Mouse (Mus musculus) midbrain, embryonic 12.5 days (tissue): Measurements from ENCODE around the gene Yif1b. TPM values are rescaled to one million over a fixed set of nuclear protein-coding genes. Genes with fewer than 3 reads are reported as not detected.

ENCODE experiments used
- ATAC-seq: fragments of 200-750 bp; cut with Nextera tagmentation; 2 replicates; pipeline ENCODE4 v1.8.0; 2017; ENCODE audit warnings: low read depth, moderate TSS enrichment, moderate library complexity; ENCODE audit not compliant: low FRiP score
- H3K27ac ChIP-seq: fragments of 300-500 bp; sonication (generic); replicated peaks from 2 replicates; pipeline ENCODE4 v1.5.1; 2016; ENCODE audit warnings: mild to moderate bottlenecking
- H3K27me3 ChIP-seq: fragments of 300-500 bp; sonication (generic); 2 replicates; pipeline ENCODE4 v1.6.1; 2016; ENCODE audit warnings: mild to moderate bottlenecking
- H3K36me3 ChIP-seq: fragments of 300-500 bp; sonication (generic); 2 replicates; pipeline ENCODE4 v1.6.1; 2016
- H3K4me1 ChIP-seq: fragments of 300-500 bp; sonication (generic); 2 replicates; pipeline ENCODE4 v1.6.1; 2016
- H3K4me2 ChIP-seq: fragments of 300-500 bp; sonication (generic); replicated peaks from 2 replicates; pipeline ENCODE4 v1.6.1; 2016; ENCODE audit warnings: mild to moderate bottlenecking, moderate library complexity
- H3K4me3 ChIP-seq: fragments of 300-500 bp; sonication (generic); 2 replicates; pipeline ENCODE4 v1.5.1; 2016; ENCODE audit warnings: mild to moderate bottlenecking
- H3K9ac ChIP-seq: fragments of 300-500 bp; sonication (generic); replicated peaks from 2 replicates; pipeline ENCODE4 v1.6.1; 2016; ENCODE audit warnings: mild to moderate bottlenecking, moderate library complexity
- H3K9me3 ChIP-seq: fragments of 300-500 bp; sonication (generic); 2 replicates; pipeline ENCODE4 v1.6.1; 2016; ENCODE audit warnings: mild to moderate bottlenecking
- WGBS: fragments of 180-500 bp; shearing (Covaris S2); methylation state at CpG from one replicate; pipeline ENCODE4 v1.1.7; 2016; 5-methylcytosine and 5-hydroxymethylcytosine counted together
- polyA plus RNA-seq: library from polyadenylated mRNA; unstranded; fragments of >200 nt; fragmentation: Nextera tagmentation; extraction: Ambion mirVana; gene quantifications from 2 replicates; pipeline ENCODE4 v1.2.1, GENCODE M21; 2016

Yif1b gene
- polyA plus RNA-seq, 1 experiment from 2014 or later: 83.2 TPM

DNA sequence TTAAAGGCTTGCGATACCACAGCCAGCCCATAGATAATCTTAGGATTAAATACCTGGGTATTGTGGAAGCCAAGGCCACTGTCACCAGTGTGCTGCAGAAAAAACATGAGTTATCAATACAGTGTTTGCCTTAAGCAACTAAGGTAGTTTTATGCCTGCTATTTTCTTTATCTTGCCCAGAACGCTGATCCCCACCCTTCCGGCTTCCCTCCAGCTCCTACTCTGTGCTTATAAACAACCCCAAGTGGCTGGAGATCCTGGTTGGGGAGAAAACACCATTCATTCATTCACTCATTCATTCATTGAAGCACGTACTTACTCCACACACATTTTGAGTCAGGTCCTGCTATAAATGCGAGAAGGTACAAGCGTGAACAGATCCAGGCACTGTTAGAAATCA, 46.4 kb downstream of the Yif1b start:
- 96% methylated on average over 6 of the region's 6 CpGs for WGBS
- Histone ChIP-seq H3K4me1 (peaks cover 25% of the 10 kb centered on the region), H3K4me2 (no peak overlapping the region), H3K9ac (no peak overlapping the region), H3K27me3 (peaks cover 77% of the 10 kb centered on the region), H3K9me3 (no peaks in the 10 kb centered on the region), H3K36me3 (no peaks in the 10 kb centered on the region), H3K27ac (no peak overlapping the region), H3K4me3 (no peak overlapping the region)
- no peak for ATAC-seq

DNA sequence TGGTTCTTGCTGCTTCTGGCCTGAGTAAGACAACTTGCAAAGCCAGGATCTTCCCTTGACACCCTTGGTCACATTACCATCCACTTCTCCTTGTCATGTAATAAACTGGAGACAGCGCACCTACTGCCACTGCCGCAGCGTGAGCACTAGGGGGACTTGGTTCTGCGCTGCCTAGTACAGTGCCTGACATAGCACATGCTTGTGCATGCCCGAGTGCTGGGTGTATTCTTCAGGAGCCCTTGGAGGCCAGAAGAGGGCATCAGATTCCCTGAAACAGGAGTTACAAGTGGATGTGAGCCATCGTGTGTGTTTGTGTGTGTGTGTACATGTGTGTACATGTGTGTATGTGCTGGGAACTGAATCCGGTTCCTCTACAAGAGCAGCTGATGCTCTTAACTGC, 49.4 kb downstream of the Yif1b start:
- Histone ChIP-seq H3K27ac (no peak overlapping the region), H3K9ac (no peak overlapping the region), H3K27me3 (peaks cover 64% of the 10 kb centered on the region), H3K4me1 (peaks cover 31% of the 10 kb centered on the region), H3K4me3 (no peak overlapping the region), H3K36me3 (no peaks in the 10 kb centered on the region), H3K9me3 (no peaks in the 10 kb centered on the region), H3K4me2 (no peak overlapping the region)
- 89% methylated on average over 7 of the region's 7 CpGs for WGBS
- ATAC-seq: no peak

DNA sequence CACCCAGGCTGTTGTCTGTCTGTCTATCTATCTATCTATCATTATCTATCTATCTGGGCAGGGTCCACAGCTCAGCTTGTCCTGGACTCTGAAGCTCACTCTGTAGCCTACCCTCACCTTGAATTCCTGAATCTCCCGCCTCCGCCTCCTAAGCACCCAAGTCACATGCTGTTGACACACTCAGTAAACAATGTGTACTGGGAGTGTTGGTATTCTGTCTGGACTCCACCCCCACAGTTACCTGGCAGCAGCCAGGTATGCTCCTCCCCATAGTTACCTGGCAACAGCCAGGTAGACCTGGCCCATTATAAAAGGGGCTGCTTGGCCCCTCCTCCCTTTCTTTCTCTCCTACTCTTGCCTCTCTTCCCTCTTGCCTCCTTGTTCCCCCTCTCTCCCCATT, 50.0 kb downstream of the Yif1b start:
- Histone ChIP-seq H3K4me3 (no peak overlapping the region), H3K27ac (no peak overlapping the region), H3K4me1 (peaks cover 37% of the 10 kb centered on the region), H3K36me3 (no peaks in the 10 kb centered on the region), H3K4me2 (no peak overlapping the region), H3K9ac (no peak overlapping the region), H3K9me3 (no peaks in the 10 kb centered on the region), H3K27me3 (peaks cover 59% of the 10 kb centered on the region)
- 87% methylated on average over 2 of the region's 2 CpGs for WGBS
- ATAC-seq: no peak

DNA sequence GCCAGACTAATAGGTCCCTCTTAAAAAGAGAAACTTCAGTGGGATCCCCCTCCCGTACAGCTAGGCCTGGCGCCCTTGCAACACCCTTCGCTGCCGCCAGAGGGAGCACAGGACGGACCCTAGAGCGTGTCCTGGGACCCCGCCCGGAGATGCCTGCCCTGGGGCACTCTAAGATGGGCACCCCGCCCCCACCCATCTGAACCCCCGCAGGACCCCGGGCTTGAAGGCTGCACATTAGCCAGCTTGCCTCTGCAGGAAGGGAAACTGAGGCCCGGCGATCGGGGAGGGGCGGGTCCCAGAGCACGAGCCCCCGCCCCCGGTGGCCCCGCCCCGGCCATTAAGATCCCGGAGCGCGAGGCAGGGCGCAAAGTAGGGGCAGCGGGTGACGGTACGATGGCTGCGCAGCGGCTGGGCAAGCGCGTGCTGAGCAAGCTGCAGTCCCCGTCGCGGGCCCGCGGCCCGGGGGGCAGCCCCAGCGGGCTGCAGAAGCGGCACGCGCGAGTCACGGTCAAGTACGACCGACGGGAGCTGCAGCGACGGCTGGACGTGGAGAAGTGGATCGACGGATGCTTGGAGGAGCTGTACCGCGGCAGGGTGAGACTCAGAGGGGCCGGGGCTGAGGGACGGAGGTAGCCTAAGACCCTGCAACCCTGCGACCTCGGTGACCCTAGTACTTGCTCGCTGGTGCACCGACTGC, 51.0 kb downstream of the Yif1b start, which contains the start of gene Ppp1r14a:
Gene Ppp1r14a, plus strand, starts transcription at position 367 of the 697 bp plus-strand sequence.
- ATAC-seq: peak; percentile 25; the same call in 1 of the 2 replicates
- peak within 1 kb of the TSS; percentile 53 for H3K4me3 ChIP-seq
- peaks cover 47% of the 10 kb centered on the region for H3K4me1 ChIP-seq

DNA sequence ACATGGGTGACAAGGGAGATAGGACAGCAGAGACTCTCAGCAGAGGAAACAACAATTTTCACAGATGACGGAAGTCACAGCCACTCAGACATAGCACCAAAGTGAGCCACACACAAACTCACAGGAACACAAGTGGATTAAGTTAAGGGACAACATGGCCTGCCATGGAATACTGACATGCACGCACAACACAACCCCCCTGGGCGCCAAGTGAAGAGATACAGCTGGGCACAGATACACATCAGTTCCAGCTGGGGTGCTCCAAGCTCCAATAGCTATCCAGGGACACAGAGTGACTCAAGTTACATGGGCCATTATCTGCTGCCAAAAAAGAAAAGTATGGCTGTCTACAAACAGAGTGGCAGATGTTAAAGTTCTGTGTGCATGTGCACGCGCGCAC, 51.7 kb downstream of the Yif1b start:
- WGBS: 84% methylated on average over 6 of the region's 6 CpGs

More for the DNA sequence above, 51.0 kb downstream of the Yif1b start, which contains the start of gene Ppp1r14a:
- H3K27me3 ChIP-seq: peaks cover 50% of the 10 kb centered on the region
- no peaks in the 10 kb centered on the region for H3K9me3 ChIP-seq
- peak within 1 kb of the TSS; percentile 85 for H3K4me2 ChIP-seq
- WGBS: under 1% methylated on average over 59 of the region's 59 CpGs
- no peaks in the 10 kb centered on the region for H3K36me3 ChIP-seq
- H3K9ac ChIP-seq: peak within 1 kb of the TSS; percentile 61
- peak within 1 kb of the TSS; percentile 30 for H3K27ac ChIP-seq

DNA sequence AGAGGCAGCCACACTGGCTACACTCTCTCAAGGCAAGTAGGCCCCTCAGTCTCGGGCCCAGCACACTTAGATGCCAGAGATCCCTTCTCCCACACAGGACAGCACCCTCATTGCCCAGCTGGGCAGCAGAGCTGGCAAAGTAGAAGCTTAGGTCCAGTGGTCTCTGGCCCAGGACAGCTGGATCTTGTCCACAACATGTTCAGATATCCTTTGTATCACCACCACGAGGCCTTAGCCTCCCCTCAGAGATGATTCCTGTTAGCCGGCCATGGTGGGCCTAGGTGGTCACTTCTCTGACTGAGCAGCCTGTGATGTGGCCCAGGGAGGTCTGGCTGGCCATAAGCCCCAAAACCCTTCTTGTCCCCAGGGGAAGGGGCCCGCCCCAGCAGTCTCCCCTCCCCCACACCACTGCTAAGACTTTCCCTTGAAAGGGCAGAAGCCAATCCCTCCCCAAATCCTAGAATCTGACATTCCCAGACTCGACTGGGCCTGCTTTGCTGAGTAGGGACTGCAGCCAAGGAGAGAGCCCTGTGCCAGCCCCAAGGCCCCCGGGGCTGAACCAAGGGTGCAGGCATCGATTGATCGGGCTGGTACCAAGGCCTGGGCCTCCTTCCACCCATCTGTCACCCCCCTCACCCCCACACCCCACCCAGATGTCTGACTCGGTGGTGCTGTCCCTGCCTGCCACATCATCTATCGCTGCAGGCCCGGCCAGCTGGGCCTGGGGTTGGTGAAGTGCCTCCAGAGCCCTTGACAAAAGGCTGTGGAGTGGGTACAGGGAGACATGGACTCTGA, 52.8 kb downstream of the Yif1b start:
- 37% methylated on average over 11 of the region's 11 CpGs for WGBS
- H3K9me3 ChIP-seq: no peaks in the 10 kb centered on the region

More for the DNA sequence above, 51.7 kb downstream of the Yif1b start:
- no peak for ATAC-seq
- no peaks in the 10 kb centered on the region for H3K9me3 ChIP-seq
- peak overlapping the region; percentile 61; the same call in 1 of the 2 replicates for H3K9ac ChIP-seq
- peak overlapping the region; percentile 85 for H3K4me2 ChIP-seq
- no peaks in the 10 kb centered on the region for H3K36me3 ChIP-seq
- 0 out of 2 replicates have a peak overlapping the region, but pooled peaks have one; percentile 25 for H3K27ac ChIP-seq
- H3K4me1 ChIP-seq: peaks cover 49% of the 10 kb centered on the region
- H3K4me3 ChIP-seq: peak overlapping the region; percentile 53
- H3K27me3 ChIP-seq: peaks cover 43% of the 10 kb centered on the region

DNA sequence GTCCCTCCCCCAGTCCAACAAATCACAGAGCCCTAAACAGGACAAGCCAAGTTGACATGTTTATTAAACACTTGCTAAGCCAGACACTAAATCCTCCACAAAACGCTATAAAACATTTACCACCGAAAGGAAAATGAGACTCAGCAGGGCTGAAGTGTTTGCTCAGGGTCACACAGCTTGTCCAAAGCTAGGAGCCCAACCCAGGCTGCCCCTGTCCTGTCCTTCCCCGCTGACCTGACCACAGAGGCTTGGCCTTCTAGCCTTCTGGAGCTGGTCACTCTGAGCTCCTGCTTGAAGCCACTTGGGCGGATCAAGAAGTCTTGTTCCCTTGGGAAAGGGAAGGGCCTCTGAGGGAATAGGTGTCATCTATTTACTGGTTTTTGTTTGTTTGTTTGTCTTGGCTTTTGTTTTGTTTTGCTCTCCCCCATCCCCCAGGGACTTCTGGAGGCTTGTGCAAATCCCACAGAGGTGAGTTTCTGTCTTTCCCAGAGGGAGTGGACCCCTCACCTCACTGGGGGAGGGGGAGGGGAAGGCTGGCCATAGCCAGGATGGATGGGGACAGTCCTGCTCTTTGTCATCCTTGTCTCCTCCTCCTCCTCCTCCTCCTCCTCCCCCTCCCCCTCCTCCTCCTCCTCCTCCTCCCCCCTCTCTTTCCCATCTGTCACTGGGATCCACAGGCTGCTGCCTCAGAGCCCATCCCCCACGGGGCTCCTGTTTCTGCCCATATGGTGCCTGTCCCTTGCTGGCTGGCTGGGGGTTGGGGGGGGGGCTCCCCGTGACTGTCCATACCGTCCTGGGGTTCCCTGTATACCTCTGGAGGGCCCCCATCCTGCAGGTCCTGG, 53.7 kb downstream of the Yif1b start:
- H3K4me3 ChIP-seq: no peak overlapping the region

More for the DNA sequence above, 52.8 kb downstream of the Yif1b start:
- H3K36me3 ChIP-seq: no peaks in the 10 kb centered on the region
- peaks cover 41% of the 10 kb centered on the region for H3K27me3 ChIP-seq
- H3K4me2 ChIP-seq: peak overlapping the region; percentile 85
- H3K4me1 ChIP-seq: peaks cover 49% of the 10 kb centered on the region
- H3K4me3 ChIP-seq: no peak overlapping the region
- peak overlapping the region; percentile 80 for H3K27ac ChIP-seq
- ATAC-seq: no peak
- H3K9ac ChIP-seq: peak overlapping the region; percentile 31; the same call in 1 of the 2 replicates

DNA sequence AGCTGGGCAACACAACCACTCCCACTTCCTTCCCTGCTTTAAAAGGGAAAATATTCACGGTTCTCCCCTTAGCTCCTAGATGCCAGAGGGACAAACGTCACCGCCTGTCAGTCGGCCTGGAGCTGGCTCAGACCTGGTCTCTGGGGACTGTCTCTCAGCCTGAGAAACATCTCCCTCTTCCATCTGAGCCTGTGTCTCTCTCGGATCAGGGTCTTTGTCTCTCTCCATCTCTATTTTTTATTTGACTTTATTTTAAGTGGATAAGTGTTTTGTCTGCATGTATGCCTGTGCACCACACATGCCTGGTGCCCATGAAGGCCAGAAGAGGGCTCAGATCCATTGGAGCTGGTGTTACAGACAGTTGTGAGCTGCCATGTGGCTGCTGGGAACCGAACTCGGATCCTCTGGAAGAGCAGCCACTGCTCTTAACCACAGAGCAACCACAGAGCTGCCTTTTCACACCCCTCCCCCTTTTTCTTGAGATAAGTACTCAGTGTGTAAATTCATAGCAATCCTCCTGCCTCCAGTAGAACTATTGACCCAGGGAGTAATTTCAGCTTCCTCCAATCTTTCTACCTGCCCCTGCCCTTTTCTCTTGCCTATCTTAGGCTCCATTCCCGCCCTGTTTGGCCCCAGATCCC, 54.4 kb downstream of the Yif1b start:
- Histone ChIP-seq H3K36me3 (no peaks in the 10 kb centered on the region), H3K4me3 (no peak overlapping the region), H3K4me2 (peak overlapping the region; percentile 27), H3K27me3 (peaks cover 29% of the 10 kb centered on the region), H3K27ac (peak overlapping the region; percentile 80), H3K4me1 (peaks cover 49% of the 10 kb centered on the region), H3K9ac (0 out of 2 replicates have a peak overlapping the region, but pooled peaks have one; percentile 28), H3K9me3 (no peaks in the 10 kb centered on the region)
- 26% methylated on average over 8 of the region's 8 CpGs for WGBS
- no peak; the same call in 1 of the 2 replicates for ATAC-seq

More for the DNA sequence above, 53.7 kb downstream of the Yif1b start:
- 17% methylated on average over 6 of the region's 7 CpGs for WGBS
- peak overlapping the region; percentile 80 for H3K27ac ChIP-seq
- H3K27me3 ChIP-seq: peaks cover 36% of the 10 kb centered on the region
- peak overlapping the region; percentile 31; the same call in 1 of the 2 replicates for H3K9ac ChIP-seq
- no peaks in the 10 kb centered on the region for H3K36me3 ChIP-seq
- H3K4me2 ChIP-seq: peak overlapping the region; percentile 27
- peak; percentile 65 for ATAC-seq
- no peaks in the 10 kb centered on the region for H3K9me3 ChIP-seq
- peaks cover 49% of the 10 kb centered on the region for H3K4me1 ChIP-seq

DNA sequence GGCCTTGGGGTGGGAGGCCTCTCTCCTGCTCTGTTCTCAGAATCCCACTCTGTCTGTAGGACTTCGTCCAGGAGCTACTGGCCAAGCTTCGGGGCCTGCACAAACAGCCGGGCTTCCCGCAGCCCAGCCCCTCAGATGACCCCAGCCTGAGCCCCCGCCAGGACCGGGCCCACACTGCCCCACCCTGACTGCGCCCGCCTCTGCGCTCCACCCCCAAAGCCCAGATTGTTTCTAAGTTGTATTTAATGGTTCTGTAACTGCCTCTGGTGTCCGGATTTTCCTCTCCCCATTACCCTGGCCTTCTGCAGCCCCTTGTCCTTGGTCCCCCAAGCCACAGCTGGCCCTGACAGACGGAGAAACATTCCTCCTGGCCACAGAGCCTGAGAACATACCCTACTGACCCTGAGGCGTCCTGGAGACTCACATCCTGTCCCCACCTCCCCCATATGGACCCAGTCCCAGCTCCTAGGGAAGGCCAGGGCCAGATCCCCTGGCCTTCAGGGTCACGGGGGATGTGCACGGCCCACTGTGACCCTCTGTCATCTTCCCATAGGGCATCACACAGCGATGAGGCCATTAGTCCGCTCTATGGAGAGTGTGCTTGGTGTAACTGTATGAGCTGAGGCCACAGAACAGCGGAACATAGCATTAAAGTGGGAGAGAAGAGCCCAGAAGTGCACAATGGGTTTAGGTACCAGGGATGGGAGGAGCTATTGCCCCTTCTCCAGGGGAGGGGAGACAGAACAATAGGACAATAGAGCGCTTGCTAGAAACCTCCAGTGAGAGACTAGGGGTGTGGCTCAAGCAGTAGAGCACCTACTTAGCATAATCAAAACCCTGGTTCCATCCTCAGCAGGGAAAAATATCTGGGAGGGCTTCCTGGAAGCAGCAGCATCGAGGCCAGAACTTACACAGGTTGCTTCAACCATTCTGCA, 55.3 kb downstream of the Yif1b start:
- H3K27me3 ChIP-seq: peaks cover 24% of the 10 kb centered on the region
- peak overlapping the region; percentile 28; the same call in 1 of the 2 replicates for H3K9ac ChIP-seq
- peak overlapping the region; percentile 80 for H3K27ac ChIP-seq
- WGBS: 24% methylated on average over 19 of the region's 19 CpGs
- H3K4me2 ChIP-seq: no peak overlapping the region
- peaks cover 49% of the 10 kb centered on the region for H3K4me1 ChIP-seq
- H3K36me3 ChIP-seq: no peaks in the 10 kb centered on the region
- ATAC-seq: no peak
- no peaks in the 10 kb centered on the region for H3K9me3 ChIP-seq
- no peak overlapping the region for H3K4me3 ChIP-seq

DNA sequence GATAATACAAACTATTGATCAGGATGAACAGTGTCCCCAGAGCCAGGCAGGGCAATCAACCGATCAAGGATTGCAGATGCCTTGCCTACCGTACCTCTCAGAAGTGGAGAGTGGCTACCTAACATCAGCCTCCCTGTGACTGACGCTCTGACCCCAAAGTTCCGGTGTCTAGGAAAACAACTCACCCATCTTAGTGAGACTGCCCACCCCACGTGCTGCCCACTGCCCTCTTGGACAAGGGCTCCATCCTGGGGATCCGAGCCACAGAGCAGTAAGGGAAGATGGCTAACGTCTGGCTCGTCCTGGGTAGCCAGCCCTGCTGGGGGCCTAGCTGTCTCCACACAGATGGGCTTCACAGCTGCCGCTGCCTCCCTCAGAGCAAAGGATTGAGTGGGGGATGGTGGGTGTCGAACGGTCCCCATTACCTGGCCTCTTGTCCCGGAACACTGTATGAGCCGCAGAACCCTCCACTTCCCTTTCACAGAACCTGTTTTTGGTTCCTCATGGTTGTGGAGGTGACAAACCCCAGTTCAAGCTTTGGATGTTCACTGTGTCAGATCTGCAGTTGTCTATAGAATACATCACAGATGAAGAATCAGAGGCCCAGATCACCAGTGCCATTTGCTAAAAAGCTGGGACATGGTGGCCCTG, 56.1 kb downstream of the Yif1b start:
- ATAC-seq: no peak
- Histone ChIP-seq H3K27ac (0 out of 2 replicates have a peak overlapping the region, but pooled peaks have one; percentile 80), H3K36me3 (no peaks in the 10 kb centered on the region), H3K9me3 (no peaks in the 10 kb centered on the region), H3K9ac (no peak overlapping the region), H3K4me1 (peaks cover 45% of the 10 kb centered on the region), H3K4me3 (no peak overlapping the region), H3K27me3 (peaks cover 20% of the 10 kb centered on the region), H3K4me2 (no peak overlapping the region)
- 70% methylated on average over 13 of the region's 13 CpGs for WGBS
